Comparison of ENCODE assay signal across 21 mouse cellular contexts in the genomic region with DNA sequence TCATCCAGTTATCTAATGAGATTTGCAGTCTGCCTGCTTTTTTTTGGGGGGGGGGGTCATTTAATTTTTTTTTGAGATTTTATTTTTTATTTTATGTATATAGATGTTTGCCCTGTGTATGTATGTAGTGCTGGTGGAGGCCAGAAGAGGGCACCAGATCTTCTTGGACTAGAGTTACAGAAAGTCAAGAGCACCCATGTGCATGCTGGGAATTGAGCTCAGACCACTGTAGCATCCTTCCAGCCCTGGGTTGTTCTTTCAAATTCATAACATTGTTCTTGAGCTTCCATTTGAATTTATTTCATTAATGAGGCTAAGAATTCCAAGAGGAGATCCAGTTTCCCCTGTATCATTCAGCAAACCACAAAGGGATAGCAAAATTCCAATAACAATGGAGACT.
A peak's percentile ranks its signal among the peaks of the same experiment; 100 is the strongest.
DNase-seq lines count a peak whose midpoint lies in the region; ATAC-seq and TF ChIP-seq lines count a peak whose summit lies in the region.
"Had no signal": no experiment of that assay in that cellular context is flagged by ENCODE, and none has a peak within 500 bp of the region (broad histone marks: within the 10 kb centered on the region; RNA-seq: fewer than 3 reads in every experiment).

No protein-coding gene starts in this region.

- H3K27me3 ChIP-seq in lung, embryonic 14.5 days (ENCODE audit: insufficient read depth, low read length): no peaks in the 10 kb centered on the region
- H3K27me3 ChIP-seq: embryonic facial prominence, embryonic 15.5 days; limb, embryonic 13.5 days; megakaryocyte, embryonic 14.5 days; midbrain, embryonic 15.5 days had no signal

- no peak overlapping the region for H3K4me3 ChIP-seq in lung, embryonic 14.5 days (ENCODE audit: low read depth, low read length)
- H3K4me3 ChIP-seq: embryonic facial prominence, embryonic 15.5 days; limb, embryonic 13.5 days; megakaryocyte, embryonic 14.5 days; midbrain, embryonic 15.5 days had no signal

- H3K9me3 ChIP-seq in lung, embryonic 14.5 days (ENCODE audit: low read depth, low read length): no peaks in the 10 kb centered on the region
- H3K9me3 ChIP-seq: embryonic facial prominence, embryonic 15.5 days had no signal

- no peaks in the 10 kb centered on the region for H3K36me3 ChIP-seq in lung, embryonic 14.5 days (ENCODE audit: insufficient read depth)
- H3K36me3 ChIP-seq: embryonic facial prominence, embryonic 15.5 days; limb, embryonic 13.5 days; midbrain, embryonic 15.5 days had no signal

- peak; percentile 15; the same call in 1 of the 2 replicates for TF ChIP-seq CTCF in lung, embryonic 14.5 days (IDR thresholded peaks at IDR 0.05; ENCODE audit: low read depth)

- H3K27ac ChIP-seq in lung, embryonic 14.5 days (ENCODE audit: low read depth): no peak overlapping the region
- H3K27ac ChIP-seq: embryonic facial prominence, embryonic 15.5 days; hindbrain, embryonic 14.5 days; limb, embryonic 13.5 days; liver, embryonic 14.5 days; midbrain, embryonic 15.5 days had no signal

- ATAC-seq in lung, embryonic 14.5 days (ENCODE audit: insufficient read depth): no peak
- ATAC-seq: intestine, embryonic 16.5 days; midbrain, embryonic 15.5 days had no signal

- H3K4me2 ChIP-seq in lung, embryonic 14.5 days: no peak overlapping the region
- H3K4me2 ChIP-seq: embryonic facial prominence, embryonic 15.5 days; heart, embryonic 11.5 days; hindbrain, embryonic 14.5 days; limb, embryonic 13.5 days; midbrain, embryonic 15.5 days had no signal

- no peaks in the 10 kb centered on the region for H3K4me1 ChIP-seq in lung, embryonic 14.5 days (ENCODE audit: insufficient read depth)
- H3K4me1 ChIP-seq: embryonic facial prominence, embryonic 15.5 days; limb, embryonic 13.5 days; megakaryocyte, embryonic 14.5 days; midbrain, embryonic 15.5 days had no signal

- no peak overlapping the region for H3K9ac ChIP-seq in lung, embryonic 14.5 days
- H3K9ac ChIP-seq: embryonic facial prominence, embryonic 15.5 days; hindbrain, embryonic 14.5 days; limb, embryonic 13.5 days; liver, embryonic 14.5 days; midbrain, embryonic 15.5 days had no signal

- DNase-seq in adrenal gland, postnatal 36 days: peak; percentile 10 to 29
- DNase-seq in adrenal gland, adult 8-10 months: no peak
- DNase-seq in lung, embryonic 14.5 days: no peak
- DNase-seq in lung, adult 18-20 months: no peak
- DNase-seq in NIH3T3 (ENCODE audit: low read depth): peak; percentile 3
- no peak for DNase-seq in heart, adult 18-20 months
- DNase-seq in testis, postnatal 14 days (ENCODE audit: low spot score): no peak
- DNase-seq in cerebellum, adult 8-10 months: no peak
- DNase-seq: cerebellum, postnatal 10 days; embryo, embryonic 11 days; gastrocnemius, postnatal 36 days; lung, postnatal 10 days; right cerebral cortex, postnatal 4 days had no signal

Comparison
In these comparisons a context has a peak if more than half of its experiments do, and no peak if none do; other contexts are left out.
1. DNase-seq: peak in adrenal gland, postnatal 36 days (2 of 2) and NIH3T3 (single experiment); none in adrenal gland, adult 8-10 months (single experiment), lung, embryonic 14.5 days (single experiment), lung, adult 18-20 months (0 of 2), heart, adult 18-20 months (0 of 2), testis, postnatal 14 days (single experiment) and cerebellum, adult 8-10 months (single experiment).